Mouse (Mus musculus) liver, postnatal 0 days (tissue): ENCODE measurements around the gene Senp7. TPM values are rescaled to one million over a fixed set of nuclear protein-coding genes. Genes with fewer than 3 reads are reported as not detected.
"Not testable (repeated sequence)": the region's sequence is repeated elsewhere in the genome, so short reads cannot be mapped to it uniquely, and the experiment has no call there.

ENCODE experiments used
- ATAC-seq: fragments of 200-750 bp; cut with Nextera tagmentation; 2 replicates; pipeline ENCODE4 v1.8.0; 2017; ENCODE audit warnings: mild to moderate bottlenecking, moderate library complexity
- DNase-seq: peaks from one replicate; pipeline ENCODE4 v3.0.0-alpha.2; 2016
- H3K27ac ChIP-seq: fragments of 300-500 bp; sonication (generic); 2 replicates; pipeline ENCODE4 v1.5.1; 2014; ENCODE audit warnings: antibody characterized with exemption, moderate library complexity, mild to moderate bottlenecking, low read depth
- H3K27me3 ChIP-seq: fragments of 300-500 bp; sonication (generic); 2 replicates; pipeline ENCODE4 v1.6.1; 2014; ENCODE audit warnings: low read length, control low read depth, mixed read lengths; ENCODE audit not compliant: insufficient read depth
- H3K36me3 ChIP-seq: fragments of 300-500 bp; sonication (generic); replicated peaks from 2 replicates; pipeline ENCODE4 v1.6.1; 2014; ENCODE audit warnings: mild to moderate bottlenecking, control low read depth, low read length, moderate library complexity, mixed read lengths; ENCODE audit not compliant: insufficient read depth
- H3K4me1 ChIP-seq: fragments of 300-500 bp; sonication (generic); 2 replicates; pipeline ENCODE4 v1.6.1; 2014; ENCODE audit warnings: antibody characterized with exemption, mild to moderate bottlenecking, control low read depth; ENCODE audit not compliant: insufficient read depth
- H3K4me2 ChIP-seq: fragments of 300-500 bp; sonication (generic); 2 replicates; pipeline ENCODE4 v1.6.1; 2014; ENCODE audit warnings: low read depth, mild to moderate bottlenecking, low read length, moderate library complexity, mixed read lengths
- H3K4me3 ChIP-seq: fragments of 300-500 bp; sonication (generic); 2 replicates; pipeline ENCODE4 v1.5.1; 2014; ENCODE audit warnings: low read depth, low read length
- H3K9ac ChIP-seq: fragments of 300-500 bp; sonication (generic); replicated peaks from 2 replicates; pipeline ENCODE4 v1.6.1; 2014; ENCODE audit warnings: mild to moderate bottlenecking, moderate library complexity
- H3K9me3 ChIP-seq: fragments of 300-500 bp; sonication (generic); 2 replicates; pipeline ENCODE4 v1.6.1; 2016; ENCODE audit warnings: mild to moderate bottlenecking, control low read depth, low read length, mixed read lengths
- CTCF ChIP-seq: sonication (generic); IDR thresholded peaks from 2 replicates; pipeline ENCODE4 v1.5.1; 2016; ENCODE audit warnings: antibody characterized with exemption, low read depth
- EP300 ChIP-seq: IDR thresholded peaks from 2 replicates; pipeline ENCODE4 v1.6.1; 2016; ENCODE audit warnings: antibody characterized with exemption, low read depth, mild to moderate bottlenecking
- WGBS: fragments of 180-500 bp; shearing (Covaris S2); extraction: QIAGEN DNeasy Blood & Tissue Kit; methylation state at CpG from one replicate; pipeline ENCODE4 v1.1.7; 2014; ENCODE audit not compliant: insufficient replicate concordance; 5-methylcytosine and 5-hydroxymethylcytosine counted together
- polyA plus RNA-seq: library from polyadenylated mRNA; unstranded; fragments of >200 nt; fragmentation: Nextera tagmentation; extraction: Ambion mirVana; gene quantifications from 2 replicates; pipeline ENCODE4 v1.2.1, GENCODE M21; 2015

Senp7 gene
- polyA plus RNA-seq, 1 experiment from 2014 or later, result 10.6 TPM

DNA sequence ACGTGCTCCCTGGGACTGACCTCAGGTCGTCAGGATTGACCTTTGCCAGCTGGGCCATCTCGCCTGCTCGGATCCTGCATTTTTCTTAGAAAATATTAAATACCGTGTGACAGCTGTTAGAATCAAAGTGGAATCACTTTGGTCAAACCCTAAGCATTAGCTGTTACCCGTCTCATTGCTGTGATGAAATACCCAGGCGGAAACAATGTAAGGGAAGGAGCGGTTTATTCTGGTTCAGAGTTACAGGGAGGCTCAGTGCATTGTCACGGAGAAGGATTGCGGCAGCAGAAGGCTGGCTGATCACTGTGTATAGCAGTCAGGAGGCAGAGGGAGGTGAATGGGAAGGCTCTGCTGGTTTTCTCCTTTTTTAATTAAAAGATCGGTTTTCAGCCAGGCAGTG lies 14.8 kb downstream of the Senp7 start:
- Histone ChIP-seq H3K9me3 (no peaks in the 10 kb centered on the region), H3K4me1 (no peaks in the 10 kb centered on the region), H3K36me3 (no peaks in the 10 kb centered on the region), H3K27me3 (no peaks in the 10 kb centered on the region), H3K4me2 (no peak overlapping the region), H3K9ac (no peak overlapping the region), H3K4me3 (no peak overlapping the region), H3K27ac (no peak overlapping the region)
- WGBS, result 68% methylated on average over 11 of the region's 11 CpGs
- ATAC-seq, result no peak
- no peak for DNase-seq
- TF ChIP-seq CTCF (no peak), EP300 (no peak)

DNA sequence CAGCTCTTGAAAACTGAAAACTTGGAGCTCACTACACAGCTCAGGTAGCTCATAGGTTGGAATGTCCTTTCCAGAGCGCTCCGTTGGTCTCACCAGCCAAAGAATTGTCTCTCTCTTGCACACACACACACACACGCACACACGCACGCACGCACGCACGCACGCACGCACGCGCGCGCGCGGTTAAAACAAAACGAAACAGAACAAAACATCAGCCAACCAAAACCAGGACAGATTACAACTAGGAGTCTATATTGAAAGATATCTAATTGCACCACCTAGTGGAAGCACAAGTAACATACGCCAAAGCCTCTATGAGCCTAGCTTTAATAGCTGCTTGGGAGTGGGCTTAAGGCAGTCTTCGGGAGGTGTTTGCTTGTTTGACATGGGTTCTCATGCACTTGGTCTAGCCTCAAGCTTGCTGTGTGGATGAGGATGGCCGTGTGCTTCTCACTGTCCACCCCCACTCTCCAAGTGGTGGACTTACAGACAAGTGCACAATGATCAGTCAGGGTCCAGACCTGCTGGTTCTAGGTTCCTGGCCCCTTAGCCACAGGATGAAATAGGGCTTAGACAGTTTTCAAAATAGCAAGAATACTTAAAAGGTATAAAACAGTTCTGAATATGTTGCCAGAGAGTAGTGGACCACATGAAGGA lies 16.3 kb downstream of the Senp7 start:
- Histone ChIP-seq H3K9me3 (no peaks in the 10 kb centered on the region), H3K36me3 (no peaks in the 10 kb centered on the region), H3K4me3 (peak overlapping the region; percentile 59), H3K9ac (peak overlapping the region; percentile 62), H3K4me2 (peak overlapping the region; percentile 78), H3K27ac (peak overlapping the region; percentile 41; the same call in 1 of the 2 replicates), H3K4me1 (no peaks in the 10 kb centered on the region), H3K27me3 (no peaks in the 10 kb centered on the region)
- peak; percentile 91 for ATAC-seq
- 3% methylated on average over 20 of the region's 20 CpGs for WGBS
- TF ChIP-seq EP300, result no peak
- TF ChIP-seq CTCF, result peak; percentile 87
- DNase-seq, result peak; percentile 81

DNA sequence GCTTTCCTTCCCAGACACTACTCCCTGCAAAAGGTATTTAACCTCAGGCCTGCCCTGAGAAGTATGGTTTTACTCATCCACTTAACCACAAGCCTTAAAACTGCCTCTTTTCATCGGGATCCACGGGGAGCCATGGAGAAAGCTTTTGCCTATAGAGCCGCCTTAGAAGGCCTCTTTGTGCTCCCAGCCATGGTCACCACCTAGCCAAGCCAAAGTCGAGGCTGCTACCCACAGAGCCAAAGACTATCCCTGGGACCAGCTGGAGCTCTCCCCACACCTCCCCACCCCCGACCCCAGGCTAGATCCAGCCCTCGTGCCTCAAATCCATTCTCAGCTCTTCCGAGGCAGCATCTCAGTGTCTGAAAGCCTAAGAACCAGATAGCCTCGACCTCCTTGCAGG lies 18.0 kb downstream of the Senp7 start:
- no peak for ATAC-seq
- no peak overlapping the region for H3K9ac ChIP-seq
- H3K4me3 ChIP-seq, result no peak overlapping the region
- H3K27me3 ChIP-seq, result no peaks in the 10 kb centered on the region
- 59% methylated on average over 8 of the region's 8 CpGs for WGBS
- no peak overlapping the region for H3K4me2 ChIP-seq
- peaks cover 6% of the 10 kb centered on the region for H3K4me1 ChIP-seq
- H3K27ac ChIP-seq, result no peak overlapping the region
- no peak for DNase-seq
- H3K36me3 ChIP-seq, result no peaks in the 10 kb centered on the region
- no peaks in the 10 kb centered on the region for H3K9me3 ChIP-seq
- TF ChIP-seq CTCF (no peak), EP300 (no peak)

DNA sequence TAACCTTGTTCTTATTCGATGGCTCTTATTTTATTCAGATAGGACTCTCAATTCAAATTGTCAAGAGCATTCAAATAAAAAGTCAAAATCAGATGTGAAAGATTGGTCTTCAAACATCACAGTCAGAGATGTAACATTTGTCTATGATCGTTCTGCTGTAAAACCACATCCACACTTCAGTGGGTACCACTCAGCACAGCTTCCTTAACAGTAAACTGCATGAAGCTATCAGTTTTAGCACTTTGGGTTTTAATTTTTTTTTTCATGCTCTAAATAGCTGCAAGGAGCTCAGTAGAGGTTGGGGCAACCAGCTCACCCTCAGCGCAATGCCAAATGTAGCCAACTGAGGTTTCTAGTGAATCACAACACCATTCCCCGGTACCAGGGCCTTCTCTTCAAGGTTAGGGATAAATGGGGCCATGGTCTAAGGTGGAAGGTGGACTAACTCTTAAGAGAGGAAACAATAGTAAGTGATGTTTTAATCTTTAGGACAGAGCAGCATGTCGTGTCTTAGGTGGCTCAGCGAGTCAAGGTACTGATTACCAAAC lies 20.5 kb downstream of the Senp7 start:
- no peak for ATAC-seq
- no peaks in the 10 kb centered on the region for H3K27me3 ChIP-seq
- TF ChIP-seq EP300 (no peak), CTCF (no peak)
- no peak overlapping the region for H3K27ac ChIP-seq
- H3K4me2 ChIP-seq, result no peak overlapping the region
- no peak overlapping the region for H3K4me3 ChIP-seq
- no peak overlapping the region for H3K9ac ChIP-seq
- peaks cover 14% of the 10 kb centered on the region for H3K4me1 ChIP-seq
- 81% methylated on average over 6 of the region's 6 CpGs for WGBS
- no peak for DNase-seq
- no peaks in the 10 kb centered on the region for H3K36me3 ChIP-seq
- H3K9me3 ChIP-seq, result no peaks in the 10 kb centered on the region

DNA sequence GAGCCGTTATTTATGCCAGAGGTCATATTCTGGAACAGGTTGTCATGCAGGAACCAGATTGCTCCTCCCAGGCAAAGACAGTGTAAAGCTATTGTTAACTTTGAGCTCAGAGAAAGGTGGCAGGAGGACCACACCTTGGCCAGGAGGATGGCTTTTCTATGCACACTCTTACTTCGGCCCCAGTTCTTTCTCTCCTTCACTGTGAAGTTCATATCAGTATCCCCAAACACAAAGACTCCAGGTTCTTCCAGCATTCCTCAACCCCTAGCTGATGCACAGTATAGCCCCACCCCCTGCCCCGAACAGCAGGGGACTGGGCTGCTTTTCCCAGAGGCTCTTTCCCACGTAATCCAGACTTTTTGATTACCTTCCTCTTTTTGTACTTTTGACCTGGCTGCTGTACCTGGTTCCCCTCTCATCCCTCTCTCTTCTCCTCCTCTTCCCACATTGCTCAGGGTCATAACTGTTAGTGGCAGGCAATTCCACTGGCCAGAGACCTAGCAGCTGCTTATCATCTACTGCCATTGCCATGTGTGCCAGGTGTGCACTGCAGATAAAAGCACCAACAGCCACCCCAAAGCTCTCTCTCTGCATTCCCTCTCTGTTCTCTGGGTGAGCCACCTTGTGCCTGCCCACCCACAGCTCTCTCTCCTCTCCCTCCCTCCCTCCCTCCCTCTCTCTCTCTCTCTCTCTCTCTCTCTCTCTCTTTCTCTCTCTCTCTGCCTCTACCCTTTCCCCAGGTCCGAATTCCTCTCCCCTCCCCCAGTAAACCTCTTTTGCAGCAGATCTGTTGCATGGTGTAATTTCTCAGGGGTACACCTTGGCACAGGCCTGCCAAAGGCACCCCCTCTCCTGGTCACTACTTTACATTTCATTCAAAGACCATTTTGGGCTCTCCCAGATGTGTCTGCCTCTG lies 23.4 kb downstream of the Senp7 start:
- peak; percentile 89 for ATAC-seq
- H3K4me1 ChIP-seq, result peaks cover 29% of the 10 kb centered on the region
- peak; percentile 73 for DNase-seq
- H3K9me3 ChIP-seq, result no peaks in the 10 kb centered on the region
- TF ChIP-seq CTCF (no peak; the same call in 1 of the 2 replicates), EP300 (peak; percentile 97)
- H3K27me3 ChIP-seq, result no peaks in the 10 kb centered on the region
- H3K27ac ChIP-seq, result peak overlapping the region; percentile 86
- peak overlapping the region; percentile 26; the same call in 1 of the 2 replicates for H3K9ac ChIP-seq
- WGBS, result 32% methylated on average over 5 of the region's 5 CpGs
- no peaks in the 10 kb centered on the region for H3K36me3 ChIP-seq
- H3K4me2 ChIP-seq, result peak overlapping the region; percentile 66
- peak overlapping the region; percentile 14; the same call in 1 of the 2 replicates for H3K4me3 ChIP-seq

DNA sequence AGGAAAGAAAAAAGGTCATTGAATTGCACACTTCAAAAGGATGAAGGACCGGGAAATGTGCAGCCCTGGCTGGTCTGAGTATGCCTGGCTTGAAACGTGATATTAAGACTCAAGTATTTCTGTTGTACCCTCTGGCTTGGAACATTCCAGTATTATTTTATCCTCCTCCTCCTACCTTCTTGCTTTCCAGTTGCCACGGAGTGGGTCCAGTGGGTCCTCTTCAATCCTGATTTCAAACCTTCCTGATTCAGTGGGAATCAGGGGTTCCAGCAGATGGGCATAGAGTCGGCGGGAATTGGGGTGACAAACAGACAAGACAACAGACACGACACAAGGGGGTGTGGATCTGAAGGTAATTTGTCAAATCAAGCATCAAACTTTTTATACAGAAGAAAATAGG lies 24.4 kb downstream of the Senp7 start:
- ATAC-seq (no peak), DNase-seq (no peak)
- Histone ChIP-seq H3K4me1 (peaks cover 33% of the 10 kb centered on the region), H3K9ac (no peak overlapping the region), H3K4me3 (no peak overlapping the region), H3K36me3 (no peaks in the 10 kb centered on the region), H3K9me3 (no peaks in the 10 kb centered on the region), H3K4me2 (no peak overlapping the region; the same call in 1 of the 2 replicates), H3K27me3 (no peaks in the 10 kb centered on the region), H3K27ac (peak overlapping the region; percentile 86)
- no peak for TF ChIP-seq CTCF
- no peak for TF ChIP-seq EP300
- 83% methylated on average over 6 of the region's 6 CpGs for WGBS

DNA sequence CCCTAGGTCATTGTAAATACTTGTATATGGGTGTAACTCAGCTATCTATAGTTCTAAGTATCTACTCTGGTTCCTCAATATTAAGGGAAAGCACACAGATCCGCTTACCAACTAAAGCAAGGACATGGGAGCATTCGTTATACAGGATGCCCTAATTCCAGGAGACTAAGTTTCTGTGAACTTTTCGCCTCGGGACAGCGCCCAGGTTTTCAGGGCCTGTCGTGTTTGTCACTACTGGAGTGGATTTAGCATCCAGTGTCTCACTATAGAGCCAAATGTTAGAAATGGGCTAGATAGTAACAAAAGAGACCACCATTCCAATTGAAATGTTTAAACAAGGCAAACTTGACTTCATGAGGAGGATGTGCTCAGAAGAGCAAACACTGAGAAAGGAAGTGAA lies 25.0 kb downstream of the Senp7 start:
- not testable (repeated sequence) for ATAC-seq, H3K9me3 ChIP-seq, H3K4me3 ChIP-seq, H3K27me3 ChIP-seq, H3K4me2 ChIP-seq, DNase-seq, H3K27ac ChIP-seq, H3K9ac ChIP-seq, H3K36me3 ChIP-seq
- 89% methylated on average over 6 of the region's 6 CpGs for WGBS
- H3K4me1 ChIP-seq, result peaks cover 33% of the 10 kb centered on the region
